Mouse (Mus musculus) Patski (cell line): ENCODE data around the gene Aup1. TPM values are rescaled to one million over a fixed set of nuclear protein-coding genes. Genes with fewer than 3 reads are reported as not detected.
A peak's percentile ranks its signal among the peaks of the same experiment; 100 is the strongest.

Experiments used
- ATAC-seq: fragments of 100-300 bp; one replicate; pipeline ENCODE4 v1.8.0; 2021
- CTCF ChIA-PET: fragments of 350-600 bp; sonication (Branson Sonifier 250); formaldehyde crosslinking; loops from one replicate; lab custom pipeline; 2022; ENCODE audit warnings: inconsistent platforms; lab: Charles Lee
- POLR2A ChIA-PET: fragments of 350-600 bp; sonication (Branson Sonifier 250); formaldehyde crosslinking; loops from one replicate; lab custom pipeline; 2022; ENCODE audit warnings: antibody characterized with exemption, inconsistent platforms; lab: Charles Lee
- DNase-seq: peaks from one replicate; pipeline ENCODE4 v3.0.0-alpha.2; 2011; ENCODE audit warnings: low read depth, low spot score
- H3K27me3 ChIP-seq: fragments of 371-371 bp; one replicate; pipeline ENCODE4 v1.5.1; 2021
- CTCF ChIP-seq: fragments of 100-300 bp; IDR thresholded peaks from one replicate; pipeline ENCODE4 v1.5.1; 2021
- in situ Hi-C: fragments of 300-500 bp; cut with MboI; formaldehyde crosslinking; loops from 3 replicates; pipeline ENCODE4 v1.11.1; 2018; ENCODE audit warnings: low pct_unique_long_range_greater_than_20kb, mixed read lengths
- polyA plus RNA-seq: library from polyadenylated mRNA; unstranded; gene quantifications from one replicate; pipeline ENCODE4 v1.2.3, GENCODE M21; 2021

Gene Aup1
- polyA plus RNA-seq, 1 experiment from 2014 or later = 160 TPM

DNA sequence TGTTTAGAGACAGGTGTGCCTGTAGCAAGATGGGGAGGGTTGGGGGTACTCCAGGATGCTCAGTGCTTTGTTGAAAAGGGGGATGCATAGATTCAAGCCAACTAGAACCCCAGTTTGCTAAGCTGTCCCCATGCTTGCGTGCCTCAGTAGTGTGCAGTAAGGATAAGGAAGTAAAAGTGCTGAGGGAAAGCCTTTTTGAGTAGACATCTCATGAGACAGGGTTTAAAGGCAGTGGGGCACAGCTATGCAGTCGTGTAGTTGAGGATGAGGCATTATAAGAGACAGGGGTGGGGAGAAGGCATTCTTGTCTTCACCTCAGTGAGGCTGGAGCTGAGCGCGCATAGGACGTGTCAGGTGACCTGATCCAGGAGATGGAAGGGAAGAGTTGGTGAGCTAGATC lies 13.7 kb upstream of the Aup1 start:
- TF ChIP-seq CTCF = no peak
- CTCF ChIA-PET = interaction anchor here (1.5 kb wide), 1 partner anchor 44 kb away, joined by 3 read pairs; no protein-coding TSS in a partner anchor
- in situ Hi-C loops = no loop called here
- ATAC-seq (no peak), DNase-seq (no peak)
- no peaks in the 10 kb centered on the region for H3K27me3 ChIP-seq
- POLR2A ChIA-PET = no interaction called here

GRCm38 (mm10) chr6:83043561-83043960 lies 10.8 kb upstream of the Aup1 start:
- CTCF ChIA-PET = no interaction called here
- in situ Hi-C loops = no loop called here
- ATAC-seq = no peak
- TF ChIP-seq CTCF = no peak
- POLR2A ChIA-PET = no interaction called here
- no peak for DNase-seq
- no peaks in the 10 kb centered on the region for H3K27me3 ChIP-seq

- H3K27me3 ChIP-seq = no peaks in the 10 kb centered on the region
- ATAC-seq (no peak), DNase-seq (no peak)
- in situ Hi-C loops = no loop called here
- CTCF ChIA-PET = no interaction called here
- POLR2A ChIA-PET = no interaction called here
- TF ChIP-seq CTCF = no peak
Observed at GRCm38 (mm10) chr6:83043993-83044392, 10.3 kb upstream of the Aup1 start.

DNA sequence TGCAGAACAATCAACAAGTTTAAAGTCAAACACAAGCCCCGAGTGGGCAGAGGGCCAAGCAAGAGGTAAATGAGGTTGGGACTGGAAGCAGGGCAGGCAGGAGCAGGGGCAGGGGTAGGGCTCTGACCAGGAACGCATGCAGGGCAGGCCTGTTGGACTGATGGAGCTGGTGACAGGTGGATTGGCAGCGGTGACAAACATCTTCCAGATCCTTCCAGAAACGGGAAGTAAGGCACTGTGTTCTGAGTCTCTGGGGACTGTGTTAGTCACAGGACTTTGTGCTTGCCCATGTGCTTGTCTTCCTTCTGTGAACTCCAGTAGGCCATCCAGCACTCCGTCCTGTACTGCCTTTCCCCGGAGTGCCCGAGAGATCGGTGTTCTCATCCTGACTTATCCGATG lies 9.6 kb upstream of the Aup1 start:
- TF ChIP-seq CTCF = no peak
- DNase-seq (no peak), ATAC-seq (no peak)
- H3K27me3 ChIP-seq = no peaks in the 10 kb centered on the region
- in situ Hi-C loops = no loop called here
- POLR2A ChIA-PET = no interaction called here
- CTCF ChIA-PET = no interaction called here

DNA sequence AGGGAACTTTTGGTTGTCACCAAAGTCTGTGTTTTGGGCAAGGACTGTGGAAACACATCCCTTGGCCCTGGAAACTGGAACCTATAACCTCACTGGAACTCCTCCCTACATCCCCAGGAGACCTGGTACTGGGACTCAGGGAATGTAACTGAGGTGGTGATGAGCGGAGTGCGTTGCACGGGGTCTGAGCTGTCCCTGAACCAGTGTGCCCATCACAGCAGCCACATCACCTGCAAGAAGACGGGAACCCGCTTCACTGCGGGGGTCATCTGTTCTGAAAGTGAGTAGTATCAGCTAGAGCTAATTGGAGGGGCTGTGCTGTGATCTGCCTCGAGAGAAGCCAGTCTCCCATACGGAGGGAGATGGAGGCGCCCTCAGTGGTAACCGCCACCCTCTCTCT lies 5.0 kb upstream of the Aup1 start:
- in situ Hi-C loops = no loop called here
- ChIA-PET POLR2A (no interaction called here), CTCF (interaction anchor here (2.7 kb wide), 1 partner anchor 53 kb away, joined by 11 read pairs; no protein-coding TSS in a partner anchor)
- TF ChIP-seq CTCF = no peak
- H3K27me3 ChIP-seq = no peaks in the 10 kb centered on the region
- ATAC-seq = no peak
- no peak for DNase-seq

DNA sequence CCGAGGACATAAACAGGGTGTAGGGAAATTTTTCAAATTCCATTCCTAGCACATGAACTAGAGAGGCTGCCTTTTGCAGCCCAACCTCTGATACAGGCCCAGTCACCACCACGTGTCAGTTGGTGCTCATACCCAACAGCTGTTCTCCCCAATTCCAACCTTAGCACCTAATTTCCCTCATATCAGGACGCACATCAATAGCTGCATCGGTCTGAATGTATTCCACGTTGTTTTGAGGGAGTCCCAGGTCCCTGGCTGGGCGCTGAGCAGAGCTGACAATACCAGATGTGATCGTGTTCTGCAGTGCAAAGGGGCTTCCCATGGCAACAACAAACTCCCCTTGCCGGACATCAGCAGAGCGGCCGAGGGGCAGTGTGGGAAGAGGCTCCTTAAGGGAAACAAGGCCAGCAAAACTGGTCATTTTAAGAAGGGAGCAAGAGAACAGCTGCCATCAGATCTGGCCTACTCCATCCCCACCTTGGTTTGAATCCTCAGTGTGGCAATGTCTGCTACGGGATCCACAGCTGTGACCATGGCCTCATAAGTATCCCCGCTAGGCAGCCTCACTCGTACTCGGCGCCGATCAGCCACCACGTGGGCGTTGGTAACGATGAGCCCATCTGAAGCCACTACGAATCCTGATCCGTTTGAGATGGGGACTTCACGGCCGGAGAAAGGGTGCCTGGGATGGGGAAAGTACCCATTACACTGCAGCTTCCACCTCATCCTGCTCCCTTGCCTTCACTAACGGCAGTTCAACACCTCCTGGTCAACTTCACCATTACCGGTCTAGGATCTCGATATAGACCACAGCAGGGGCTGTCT lies 973 bp upstream of the Aup1 start:
- no peak for TF ChIP-seq CTCF
- in situ Hi-C loops = loop anchor here (5.0 kb wide), 1 partner anchor 56 kb away; no protein-coding TSS in a partner anchor
- DNase-seq (no peak), ATAC-seq (peak; percentile 15)
- H3K27me3 ChIP-seq = no peaks in the 10 kb centered on the region
- POLR2A ChIA-PET = interaction anchor here (0.9 to 1.3 kb wide), 3 partner anchors 14 to 49 kb away, joined by 3 to 12 read pairs (median 4); partner anchors contain the start of gene Dok1
- CTCF ChIA-PET = interaction anchor here (1.0 to 3.2 kb wide), 4 partner anchors 13 to 57 kb away, joined by 3 to 22 read pairs (median 4); partner anchors contain the start of gene Dok1

GRCm38 (mm10) chr6:83054871-83055431 lies 630 bp downstream of the Aup1 start, which contains the start of gene Htra2:
TSS of gene Htra2 (minus strand) at chr6:83055273.
- POLR2A ChIA-PET = interaction anchor here (0.5 to 2.3 kb wide), 5 partner anchors 18 to 57 kb away, joined by 3 to 7 read pairs (median 4); partner anchors contain the start of gene Pcgf1
- peak; percentile 22 for ATAC-seq
- H3K27me3 ChIP-seq = no peaks in the 10 kb centered on the region
- in situ Hi-C loops = loop anchor here (5.0 kb wide), 1 partner anchor 58 kb away; no protein-coding TSS in a partner anchor
- DNase-seq = no peak
- no peak for TF ChIP-seq CTCF
- CTCF ChIA-PET = interaction anchor here (1.7 to 3.2 kb wide), 2 partner anchors 11 to 58 kb away, joined by 4 to 22 read pairs; no protein-coding TSS in a partner anchor

GRCm38 (mm10) chr6:83057790-83058189 lies 3.5 kb downstream of the Aup1 start, which contains the start of gene Dqx1:
TSS of gene Dqx1 (plus strand) at chr6:83057844.
- no peak for DNase-seq
- ChIA-PET POLR2A (no interaction called here), CTCF (interaction anchor here (1.0 to 1.1 kb wide), 2 partner anchors 25 to 38 kb away, joined by 3 read pairs; no protein-coding TSS in a partner anchor)
- no peak for ATAC-seq
- no peaks in the 10 kb centered on the region for H3K27me3 ChIP-seq
- no peak for TF ChIP-seq CTCF
- in situ Hi-C loops = no loop called here

DNA sequence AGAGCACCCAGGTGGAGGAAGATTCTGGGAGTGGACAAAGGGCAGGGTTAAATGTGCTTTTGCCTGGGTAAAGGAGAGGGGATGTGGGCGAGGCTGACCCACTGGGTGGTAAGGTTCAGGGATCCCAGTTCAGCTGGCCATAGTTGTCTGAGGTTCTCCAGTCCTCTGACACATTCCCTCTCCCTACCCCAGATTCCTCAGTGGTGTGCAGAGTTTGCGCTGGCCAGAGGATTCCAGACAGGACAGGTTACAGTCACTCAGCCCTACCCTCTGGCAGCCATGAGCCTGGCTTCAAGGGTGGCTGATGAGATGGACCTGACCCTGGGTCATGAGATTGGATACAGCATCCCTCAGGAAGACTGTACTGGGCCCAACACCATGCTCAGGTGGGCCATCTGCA lies 4.4 kb downstream of the Aup1 start:
- POLR2A ChIA-PET = interaction anchor here (0.5 kb wide), 1 partner anchor 119 kb away, joined by 3 read pairs; no protein-coding TSS in a partner anchor
- CTCF ChIA-PET = interaction anchor here (1.0 kb wide), 1 partner anchor 26 kb away, joined by 3 read pairs; no protein-coding TSS in a partner anchor
- TF ChIP-seq CTCF = no peak
- in situ Hi-C loops = no loop called here
- no peak for DNase-seq
- no peaks in the 10 kb centered on the region for H3K27me3 ChIP-seq
- ATAC-seq = no peak

- DNase-seq (no peak), ATAC-seq (no peak)
- TF ChIP-seq CTCF = no peak
- CTCF ChIA-PET = interaction anchor here (1.4 to 1.8 kb wide), 2 partner anchors 11 to 70 kb away, joined by 4 to 9 read pairs; partner anchors contain the start of genes Aup1 and Htra2
- in situ Hi-C loops = no loop called here
- POLR2A ChIA-PET = no interaction called here
- H3K27me3 ChIP-seq = peaks cover 38% of the 10 kb centered on the region
Observed at GRCm38 (mm10) chr6:83065995-83066394, 11.7 kb downstream of the Aup1 start.
